Mouse (Mus musculus) spleen, adult 10 weeks (tissue): Measurements from ENCODE around the gene Stk17b. TPM values are rescaled to one million over a fixed set of nuclear protein-coding genes. Genes with fewer than 3 reads are reported as not detected.

ENCODE experiments used
- polyA plus RNA-seq: library from polyadenylated mRNA; stranded (reverse); fragments of 350-450 nt; fragmentation: Illumina TruSeq; extraction: RNeasy Lipid Tissue Mini Kit (QIAGEN cat#74804); gene quantifications from one replicate; pipeline ENCODE4 v1.2.3, GENCODE M21; 2015; ENCODE audit warnings: low replicate concordance; ENCODE audit not compliant: insufficient read depth

The Stk17b gene
- 436 TPM for polyA plus RNA-seq

GRCm38 (mm10) chr1:53784721-53785418 lies at the start of gene Stk17b:
Stk17b (minus strand) TSS chr1:53785224.

GRCm38 (mm10) chr1:53706431-53707361 lies 78.3 kb downstream of the Stk17b start, which contains the start of gene Dnah7a:
Dnah7a (minus strand) TSS chr1:53706784.

Other genes starting within 250 kb of the Stk17b start
- 0.03 TPM for gene Dnah7a, start 78.4 kb downstream of the Stk17b start, polyA plus RNA-seq